Mouse (Mus musculus): ENCODE data around the gene Fgf14. TPM values are rescaled to one million over a fixed set of nuclear protein-coding genes. Genes with fewer than 3 reads are reported as not detected.
"Not testable (repeated sequence)": the region's sequence is repeated elsewhere in the genome, so short reads cannot be mapped to it uniquely, and the experiment has no call there.

The Fgf14 gene
- polyA plus RNA-seq, 1 experiment from 2014 or later, result 30.9 TPM

DNA sequence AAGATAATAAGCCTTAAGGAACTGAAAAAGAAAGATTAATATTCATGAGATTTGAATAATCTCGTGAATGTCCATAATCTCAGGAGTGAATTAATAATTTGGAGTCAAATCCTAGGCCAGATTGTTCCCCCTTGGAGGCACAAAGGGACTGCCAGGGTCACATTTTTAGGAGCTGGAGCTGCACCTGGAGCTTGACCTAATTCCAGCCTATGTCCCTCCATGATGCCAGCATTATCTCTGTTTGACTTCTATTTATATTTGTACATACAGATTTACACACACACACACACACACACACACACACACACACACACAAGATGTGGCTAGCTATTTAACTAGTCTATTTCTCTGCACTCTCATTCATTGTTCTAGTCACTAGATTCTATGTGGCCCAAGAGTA, 100.4 kb downstream of the Fgf14 start:
- Histone ChIP-seq H3K9ac (no peak overlapping the region), H3K4me3 (no peak overlapping the region), H3K36me3 (replicated peaks) (no peaks in the 10 kb centered on the region), H3K9me3 (no peaks in the 10 kb centered on the region), H3K4me1 (no peaks in the 10 kb centered on the region), H3K27me3 (replicated peaks) (no peaks in the 10 kb centered on the region), H3K27ac (no peak overlapping the region), H3K4me2 (no peak overlapping the region)
- no peak for ATAC-seq (replicated peaks)
- WGBS, result 36% methylated on average over 1 of the region's 1 CpGs

DNA sequence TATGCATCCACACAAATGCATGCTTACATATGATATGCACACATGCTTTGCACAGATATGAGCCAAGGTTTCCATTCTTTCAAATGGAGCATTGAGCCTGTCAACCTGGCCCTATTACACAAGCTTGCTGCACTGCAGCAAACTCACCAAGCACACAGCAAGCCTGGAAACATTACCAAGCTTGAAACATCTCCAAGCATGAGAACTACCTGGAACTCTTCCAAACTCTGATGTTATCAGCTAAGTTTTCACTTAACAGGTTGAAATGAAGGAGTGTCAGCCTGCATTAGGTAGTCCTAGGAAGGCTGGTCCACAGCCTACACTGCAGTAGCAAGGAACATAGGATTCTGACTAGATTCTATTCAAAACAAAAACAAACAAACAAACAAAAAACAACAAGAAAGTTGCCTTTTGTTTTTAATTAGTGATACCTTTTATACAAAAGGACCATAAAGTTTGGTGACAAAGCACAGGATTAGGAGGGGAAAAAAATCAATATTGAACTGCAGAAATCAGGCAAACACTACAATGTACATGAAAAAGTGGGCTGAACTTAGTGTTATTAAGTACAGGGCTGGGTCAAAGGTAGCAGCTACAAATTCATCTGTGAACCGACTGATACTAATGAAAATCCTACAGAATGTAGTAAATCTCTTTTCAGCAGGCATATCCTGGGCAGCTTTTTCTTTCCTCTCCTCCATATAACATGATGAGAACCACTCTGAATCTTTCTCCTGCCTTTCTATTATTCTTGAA, 101.6 kb downstream of the Fgf14 start:
- H3K9me3 ChIP-seq, result no peaks in the 10 kb centered on the region
- H3K27me3 ChIP-seq (replicated peaks), result no peaks in the 10 kb centered on the region
- whole genome bisulfite sequencing, result 82% methylated on average over 1 of the region's 1 CpGs
- H3K36me3 ChIP-seq (replicated peaks), result no peaks in the 10 kb centered on the region
- H3K27ac ChIP-seq, result no peak overlapping the region
- no peak for ATAC-seq (replicated peaks)
- no peaks in the 10 kb centered on the region for H3K4me1 ChIP-seq
- no peak overlapping the region for H3K4me2 ChIP-seq
- no peak overlapping the region for H3K4me3 ChIP-seq
- H3K9ac ChIP-seq, result no peak overlapping the region

DNA sequence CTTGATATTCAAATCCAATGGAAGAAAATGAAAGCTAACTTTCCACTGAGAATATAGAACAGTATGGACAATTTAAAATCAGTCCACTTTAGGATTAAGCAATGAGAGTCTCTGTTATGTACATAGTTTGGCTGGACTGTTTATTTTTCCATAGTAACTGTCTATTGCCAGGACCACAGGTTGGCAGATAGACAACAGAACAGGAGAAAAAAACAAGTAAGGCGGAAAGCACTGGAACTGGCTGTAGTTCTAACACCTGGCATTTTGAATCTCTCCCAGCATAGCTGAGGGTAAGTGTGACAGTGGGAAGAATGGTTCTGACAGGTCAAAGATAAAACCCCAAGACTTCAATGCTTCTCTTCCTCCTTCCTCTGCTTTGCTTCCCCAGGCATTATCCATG, 110.5 kb downstream of the Fgf14 start:
- H3K36me3 ChIP-seq (replicated peaks), result no peaks in the 10 kb centered on the region
- H3K4me3 ChIP-seq, result no peak overlapping the region
- WGBS, result 91% methylated on average over 1 of the region's 1 CpGs
- no peak for ATAC-seq (replicated peaks)
- H3K27ac ChIP-seq, result no peak overlapping the region
- no peaks in the 10 kb centered on the region for H3K27me3 ChIP-seq (replicated peaks)
- no peaks in the 10 kb centered on the region for H3K9me3 ChIP-seq
- no peaks in the 10 kb centered on the region for H3K4me1 ChIP-seq
- no peak overlapping the region for H3K9ac ChIP-seq
- no peak overlapping the region for H3K4me2 ChIP-seq

DNA sequence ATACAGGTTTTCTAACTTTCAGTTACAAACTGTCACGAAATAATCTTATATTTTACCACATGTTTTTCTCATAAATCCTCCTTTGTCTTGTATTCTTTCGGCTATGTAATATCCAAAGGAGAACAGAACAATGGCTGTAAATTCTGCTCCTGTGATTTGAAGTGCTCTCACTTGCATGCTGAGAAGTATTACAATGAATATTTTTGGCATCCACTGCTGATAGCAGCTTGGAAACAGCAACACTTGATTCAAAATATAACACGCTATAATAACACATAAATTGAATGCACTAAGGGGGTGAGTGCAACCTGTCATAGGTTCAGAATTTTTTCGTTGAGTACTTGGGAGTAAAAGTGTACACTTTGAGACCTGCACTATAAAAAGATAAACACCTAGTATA, 115.4 kb downstream of the Fgf14 start:
- Histone ChIP-seq H3K4me2 (no peak overlapping the region), H3K9ac (no peak overlapping the region), H3K36me3 (replicated peaks) (no peaks in the 10 kb centered on the region), H3K4me3 (no peak overlapping the region), H3K27me3 (replicated peaks) (no peaks in the 10 kb centered on the region), H3K4me1 (no peaks in the 10 kb centered on the region), H3K9me3 (no peaks in the 10 kb centered on the region), H3K27ac (no peak overlapping the region)
- WGBS, result 79% methylated on average over 4 of the region's 4 CpGs
- no peak for ATAC-seq (replicated peaks)

DNA sequence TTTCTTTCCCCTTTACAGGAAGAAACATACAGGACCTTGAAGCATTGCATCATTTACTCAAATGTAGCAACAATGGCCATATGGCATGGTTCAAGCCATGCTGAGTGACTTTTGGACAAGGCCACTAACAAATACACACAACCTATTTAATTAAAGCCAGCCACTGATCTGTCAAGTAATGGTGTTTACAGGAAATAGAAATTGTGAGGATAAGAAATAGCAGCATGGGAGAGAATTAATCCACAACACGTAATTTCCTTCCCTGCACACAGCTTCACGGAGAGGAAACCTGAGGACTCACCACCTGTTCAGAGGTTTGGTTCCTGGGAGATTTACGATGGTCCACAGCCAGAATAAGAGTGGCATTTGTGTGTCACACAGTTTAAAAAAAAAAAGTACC, 140.8 kb downstream of the Fgf14 start:
- H3K4me2 ChIP-seq, result no peak overlapping the region
- ATAC-seq (replicated peaks), result no peak
- no peaks in the 10 kb centered on the region for H3K9me3 ChIP-seq
- H3K36me3 ChIP-seq (replicated peaks), result no peaks in the 10 kb centered on the region
- no peaks in the 10 kb centered on the region for H3K4me1 ChIP-seq
- H3K27me3 ChIP-seq (replicated peaks), result no peaks in the 10 kb centered on the region
- no peak overlapping the region for H3K27ac ChIP-seq
- no peak overlapping the region for H3K9ac ChIP-seq
- no peak overlapping the region for H3K4me3 ChIP-seq
- 79% methylated on average over 3 of the region's 3 CpGs for WGBS

DNA sequence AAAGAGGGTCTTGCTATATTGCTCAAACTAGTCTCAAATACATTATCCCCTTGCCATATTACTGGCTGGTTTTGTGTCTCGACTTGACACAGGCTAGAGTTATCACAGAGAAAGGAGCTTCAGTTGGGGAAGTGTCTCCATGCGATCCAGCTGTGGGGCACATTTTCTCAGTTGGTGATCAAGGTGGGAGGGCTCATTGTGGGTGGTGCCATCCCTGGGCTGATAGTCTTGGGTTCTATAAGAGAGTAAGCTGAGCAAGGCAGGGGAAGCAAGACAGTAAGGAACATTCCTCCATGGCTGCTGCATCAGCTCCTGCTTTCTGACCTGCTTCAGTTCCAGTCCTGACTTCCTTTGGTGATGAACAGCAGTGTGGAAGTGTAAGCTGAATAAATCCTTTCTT, 141.6 kb downstream of the Fgf14 start:
- H3K4me2 ChIP-seq; H3K9ac ChIP-seq; H3K27ac ChIP-seq; H3K4me3 ChIP-seq; ATAC-seq (replicated peaks); H3K9me3 ChIP-seq; H3K27me3 ChIP-seq (replicated peaks); H3K4me1 ChIP-seq; H3K36me3 ChIP-seq (replicated peaks): not testable (repeated sequence)
- WGBS, result 62% methylated on average over 2 of the region's 2 CpGs

DNA sequence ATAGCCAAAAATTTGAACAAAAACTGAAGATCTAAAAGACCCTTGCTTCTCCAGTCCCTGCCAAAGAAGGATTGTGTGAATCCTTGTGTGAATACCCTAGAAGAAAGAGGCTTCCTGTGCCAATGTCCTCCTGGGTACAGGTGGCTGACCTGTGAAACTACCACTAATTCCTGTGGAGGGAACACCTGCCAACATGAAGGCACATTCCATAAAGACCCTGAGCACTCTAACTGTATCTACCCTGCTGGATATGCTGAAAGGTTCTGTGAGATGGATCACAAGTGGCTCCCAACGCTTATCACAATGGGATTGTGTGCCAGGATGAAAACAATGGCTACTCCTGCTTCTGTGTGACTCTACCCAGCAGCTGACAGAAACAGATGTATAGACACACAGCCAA, 144.9 kb downstream of the Fgf14 start:
- no peak overlapping the region for H3K9ac ChIP-seq

DNA sequence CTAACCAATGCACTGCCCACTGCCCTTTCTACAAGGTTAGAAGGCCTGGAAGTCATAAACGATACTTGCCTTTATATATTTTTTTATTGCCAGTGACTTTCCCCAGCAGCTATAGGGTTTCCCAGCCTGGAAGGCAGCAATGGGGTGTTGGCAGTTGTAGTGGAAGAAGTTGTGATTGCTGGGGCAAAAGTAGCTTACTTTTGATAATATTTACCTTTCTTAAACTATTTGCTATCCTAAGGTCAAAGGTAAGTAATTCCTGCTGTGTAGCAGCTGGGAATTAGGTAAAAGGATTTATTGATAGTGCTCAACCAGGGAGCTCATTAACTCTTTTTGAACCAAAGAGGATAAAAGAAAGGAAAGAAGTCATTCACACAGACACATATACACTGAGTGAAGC, 164.9 kb downstream of the Fgf14 start:
- Histone ChIP-seq H3K27ac (no peak overlapping the region), H3K36me3 (replicated peaks) (no peaks in the 10 kb centered on the region), H3K4me2 (no peak overlapping the region), H3K27me3 (replicated peaks) (no peaks in the 10 kb centered on the region), H3K4me3 (no peak overlapping the region), H3K9ac (no peak overlapping the region), H3K9me3 (no peaks in the 10 kb centered on the region), H3K4me1 (no peaks in the 10 kb centered on the region)
- ATAC-seq (replicated peaks), result no peak
- 86% methylated on average over 1 of the region's 1 CpGs for WGBS

More for the DNA sequence above, 144.9 kb downstream of the Fgf14 start:
- H3K4me1 ChIP-seq, result no peaks in the 10 kb centered on the region
- no peak overlapping the region for H3K4me3 ChIP-seq
- H3K27me3 ChIP-seq (replicated peaks), result no peaks in the 10 kb centered on the region
- no peaks in the 10 kb centered on the region for H3K36me3 ChIP-seq (replicated peaks)
- no peak overlapping the region for H3K4me2 ChIP-seq
- no peak overlapping the region for H3K27ac ChIP-seq
- H3K9me3 ChIP-seq, result no peaks in the 10 kb centered on the region
- 73% methylated on average over 1 of the region's 1 CpGs for WGBS
- ATAC-seq (replicated peaks), result no peak

DNA sequence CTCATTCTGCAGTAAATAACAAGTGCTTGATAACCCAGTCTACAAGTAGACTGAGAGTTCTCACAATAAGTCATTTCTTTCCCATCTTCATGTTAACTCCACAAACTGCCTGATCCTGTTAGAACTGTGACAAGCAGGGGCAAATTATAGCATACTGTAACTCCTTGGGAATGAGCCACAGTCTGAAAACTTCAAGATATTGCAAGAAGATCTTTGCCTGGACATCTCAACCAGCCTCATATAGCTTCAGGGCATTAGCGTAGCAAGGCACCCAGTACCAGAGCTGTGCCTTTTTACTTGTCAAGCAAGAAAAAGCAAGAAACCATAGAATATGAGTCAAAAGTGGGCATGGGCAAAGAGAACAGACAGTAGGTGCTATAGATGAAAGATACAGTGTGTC, 188.0 kb downstream of the Fgf14 start:
- 94% methylated on average over 1 of the region's 1 CpGs for WGBS
- ATAC-seq (replicated peaks), result no peak

DNA sequence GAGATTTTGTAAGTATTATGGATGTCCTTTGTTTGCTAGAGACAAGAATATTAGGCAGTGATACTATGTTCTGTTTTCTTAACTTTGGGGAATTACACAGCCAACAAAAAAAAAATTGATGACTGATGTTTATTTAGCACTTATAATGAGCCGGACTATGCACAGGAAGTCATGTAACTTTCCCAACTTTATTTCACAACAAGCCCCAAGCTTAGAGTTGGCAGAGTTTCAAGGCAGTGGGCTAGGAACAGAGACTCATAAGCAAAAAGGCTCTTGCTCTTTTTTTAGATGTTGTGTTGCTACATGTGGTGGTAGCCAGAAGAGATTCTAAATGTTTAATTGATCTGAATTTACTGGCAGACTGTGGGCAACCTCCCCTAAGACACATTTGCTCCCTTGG, 191.7 kb downstream of the Fgf14 start:
- H3K36me3 ChIP-seq (replicated peaks), result no peaks in the 10 kb centered on the region
- WGBS, result 84% methylated on average over 1 of the region's 1 CpGs
- no peaks in the 10 kb centered on the region for H3K4me1 ChIP-seq
- no peak overlapping the region for H3K4me3 ChIP-seq
- no peak overlapping the region for H3K4me2 ChIP-seq
- no peak overlapping the region for H3K9ac ChIP-seq
- no peaks in the 10 kb centered on the region for H3K27me3 ChIP-seq (replicated peaks)
- no peak overlapping the region for H3K27ac ChIP-seq
- no peak for ATAC-seq (replicated peaks)
- no peaks in the 10 kb centered on the region for H3K9me3 ChIP-seq

More for the DNA sequence above, 188.0 kb downstream of the Fgf14 start:
- H3K4me2 ChIP-seq, result no peak overlapping the region
- no peaks in the 10 kb centered on the region for H3K9me3 ChIP-seq
- H3K27ac ChIP-seq, result no peak overlapping the region
- no peaks in the 10 kb centered on the region for H3K27me3 ChIP-seq (replicated peaks)
- no peak overlapping the region for H3K9ac ChIP-seq
- no peaks in the 10 kb centered on the region for H3K36me3 ChIP-seq (replicated peaks)
- H3K4me3 ChIP-seq, result no peak overlapping the region
- no peaks in the 10 kb centered on the region for H3K4me1 ChIP-seq

DNA sequence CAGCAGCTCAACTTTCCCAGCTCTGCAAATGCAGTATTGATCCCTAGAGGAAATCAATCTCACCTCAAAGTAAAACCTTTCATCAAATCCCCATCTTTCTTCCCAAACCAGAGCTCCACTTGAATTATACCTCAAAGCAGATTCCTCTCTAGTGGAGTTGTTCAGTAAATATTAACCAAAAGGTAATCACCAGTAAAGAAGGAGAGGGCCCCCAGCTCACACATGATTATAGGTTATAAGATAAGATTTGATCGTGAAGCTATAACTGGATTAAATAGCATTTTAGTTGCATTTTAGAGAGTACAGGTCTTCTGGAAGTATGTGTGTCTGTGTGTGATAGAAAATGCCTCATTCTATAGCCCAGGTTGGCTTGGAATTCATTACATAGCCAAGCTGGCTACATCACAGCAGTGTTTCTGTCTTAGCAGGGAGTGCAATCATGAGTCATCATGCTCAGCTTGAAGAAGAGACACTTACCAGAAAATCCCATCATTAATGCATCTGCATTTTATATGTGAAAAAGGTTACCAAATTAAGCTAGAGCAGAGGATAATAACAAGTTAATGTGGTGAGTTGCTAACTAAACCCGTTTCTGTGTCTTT, 202.8 kb downstream of the Fgf14 start:
- no peaks in the 10 kb centered on the region for H3K36me3 ChIP-seq (replicated peaks)
- H3K4me3 ChIP-seq, result no peak overlapping the region
- no peak for ATAC-seq (replicated peaks)
- H3K27me3 ChIP-seq (replicated peaks), result no peaks in the 10 kb centered on the region
- no peak overlapping the region for H3K4me2 ChIP-seq
- no peak overlapping the region for H3K27ac ChIP-seq
- 79% methylated on average over 2 of the region's 2 CpGs for WGBS
- no peak overlapping the region for H3K9ac ChIP-seq
- no peaks in the 10 kb centered on the region for H3K4me1 ChIP-seq
- H3K9me3 ChIP-seq, result no peaks in the 10 kb centered on the region

DNA sequence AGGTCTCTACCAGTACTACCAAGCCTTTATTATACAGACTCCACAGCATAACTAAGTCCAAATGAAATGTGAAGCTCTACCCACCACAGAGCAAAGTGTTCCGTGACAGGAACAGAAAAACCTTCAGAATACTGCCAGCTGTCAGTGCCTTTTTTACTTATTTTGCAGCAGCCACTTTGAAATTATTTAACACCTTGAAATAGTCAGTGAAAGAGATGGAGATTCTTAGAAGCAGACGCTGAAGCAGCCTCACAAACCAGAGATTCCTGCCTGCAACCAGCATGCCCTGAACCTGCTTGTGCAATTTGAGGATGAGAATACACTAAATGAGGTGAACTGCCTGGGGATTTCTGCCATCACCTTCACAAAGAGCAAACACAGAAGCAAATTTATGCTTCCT, 206.0 kb downstream of the Fgf14 start:
- Histone ChIP-seq H3K4me2 (no peak overlapping the region), H3K9me3 (no peaks in the 10 kb centered on the region), H3K4me1 (no peaks in the 10 kb centered on the region), H3K27me3 (replicated peaks) (no peaks in the 10 kb centered on the region), H3K9ac (no peak overlapping the region), H3K36me3 (replicated peaks) (no peaks in the 10 kb centered on the region), H3K27ac (no peak overlapping the region), H3K4me3 (no peak overlapping the region)
- 71% methylated on average over 2 of the region's 2 CpGs for WGBS
- no peak for ATAC-seq (replicated peaks)

DNA sequence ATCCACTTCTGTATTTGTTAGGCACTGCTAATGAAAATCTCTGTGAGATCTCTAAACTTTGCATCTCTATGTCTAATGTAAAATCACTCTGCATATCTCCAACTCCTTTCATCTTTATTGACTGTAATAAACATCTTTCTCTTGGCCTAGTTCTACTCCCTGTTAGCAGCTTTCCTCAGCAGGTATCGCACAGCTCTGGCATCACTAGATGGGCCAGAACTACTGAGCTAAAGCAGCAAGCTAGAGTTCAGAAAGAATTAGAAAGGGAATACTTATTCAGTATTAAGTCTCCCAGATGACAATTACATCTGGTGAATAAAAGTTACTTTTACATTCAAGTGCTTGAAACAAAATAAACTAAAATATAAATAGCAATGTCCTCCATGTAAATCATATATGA, 221.8 kb downstream of the Fgf14 start:
- no peak overlapping the region for H3K27ac ChIP-seq
- no peaks in the 10 kb centered on the region for H3K9me3 ChIP-seq
- no peaks in the 10 kb centered on the region for H3K36me3 ChIP-seq (replicated peaks)
- no peak overlapping the region for H3K4me3 ChIP-seq
- 95% methylated on average over 1 of the region's 1 CpGs for WGBS
- H3K4me1 ChIP-seq, result no peaks in the 10 kb centered on the region
- H3K27me3 ChIP-seq (replicated peaks), result no peaks in the 10 kb centered on the region
- H3K9ac ChIP-seq, result no peak overlapping the region
- H3K4me2 ChIP-seq, result no peak overlapping the region
- no peak for ATAC-seq (replicated peaks)
